Mouse (Mus musculus): ENCODE measurements at regions not wholly inside any gene's neighbourhood (a gene's known extent, or its start where the extent isn't known, plus 50 kb on each side); places are given as distances from the start of the nearest gene placed in this dataset.

DNA sequence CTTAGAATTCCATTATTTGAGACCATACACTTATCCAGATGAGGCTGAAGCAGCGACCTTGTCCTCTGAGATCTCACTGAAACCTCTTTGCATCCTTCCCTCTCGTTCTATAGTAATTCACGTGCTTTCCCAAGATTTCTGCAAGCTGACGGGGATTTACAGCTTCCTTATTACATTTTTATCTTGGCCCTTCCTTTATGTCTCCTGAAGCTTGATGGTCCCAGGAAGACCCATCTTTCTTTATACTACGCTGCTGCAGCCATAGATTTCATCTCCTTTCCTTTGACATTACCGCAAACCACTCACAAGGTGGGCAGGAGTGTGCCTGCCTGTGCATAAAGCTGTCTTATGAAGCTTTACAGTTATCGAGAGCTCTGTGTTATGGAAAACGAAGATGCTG lies 63.3 kb upstream of the Rbms3 start:
- no peak for DNase-seq (ENCODE audit: inconsistent ontology term)

DNA sequence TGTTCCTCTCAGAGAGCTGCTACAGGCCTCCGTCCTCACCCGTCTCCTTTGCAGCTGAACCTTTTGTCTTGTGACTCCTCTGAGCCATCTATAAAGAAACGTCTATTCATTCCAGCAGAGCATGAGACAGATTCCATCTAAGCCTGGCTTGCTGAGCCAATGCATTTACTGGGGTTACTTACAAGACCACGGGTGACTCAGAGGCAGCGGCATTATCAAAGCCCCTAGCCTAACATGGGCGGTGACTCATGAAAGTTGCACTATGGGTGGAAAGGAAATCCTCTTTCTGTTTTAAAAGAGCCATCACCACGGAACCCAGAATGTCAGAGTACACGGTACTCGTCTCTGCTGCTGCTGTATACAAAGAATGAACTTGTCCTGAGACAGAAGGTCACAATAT lies 62.8 kb upstream of the Rbms3 start:
- DNase-seq (ENCODE audit: inconsistent ontology term): peak; percentile 77

DNA sequence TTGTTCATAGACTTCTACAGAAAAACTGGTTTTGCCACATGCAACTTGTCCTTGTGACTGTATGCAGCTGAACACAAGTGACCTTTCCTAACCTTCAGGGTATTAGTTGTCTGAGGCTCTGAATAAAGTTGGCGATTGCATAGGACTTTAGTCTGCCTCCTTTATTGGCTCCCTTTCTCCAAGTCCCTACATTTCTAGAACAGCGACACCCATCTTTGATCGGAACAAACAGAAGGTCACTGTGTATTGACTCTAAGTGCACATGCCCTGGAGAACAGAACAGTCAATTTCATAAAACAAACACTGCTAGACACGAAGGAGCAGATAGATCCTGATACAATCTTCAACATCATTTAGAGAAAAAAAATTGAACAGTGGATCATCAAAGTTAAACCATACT lies 60.2 kb upstream of the Rbms3 start:
- DNase-seq (ENCODE audit: inconsistent ontology term): no peak
